ENCODE assay signal across 28 mouse cellular contexts in the genomic region with DNA sequence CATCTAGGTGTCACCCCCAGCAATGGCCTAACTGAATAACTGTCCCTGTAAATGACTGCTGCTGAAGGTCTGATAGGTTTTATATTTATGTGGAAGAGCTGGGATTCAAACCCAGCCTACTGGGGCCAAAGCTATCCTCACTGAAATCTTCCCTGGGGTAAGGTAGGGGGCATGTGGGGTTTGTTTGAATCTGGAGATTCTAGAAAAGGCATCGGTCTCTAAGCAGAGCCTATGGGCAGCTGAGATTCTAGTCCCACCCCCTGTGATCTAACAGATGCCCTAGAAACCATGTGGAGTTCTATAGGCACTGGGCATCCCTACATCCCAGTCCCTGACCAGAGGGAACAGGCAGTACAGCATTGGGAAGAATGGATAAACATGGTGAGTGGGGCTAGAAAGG. TPM values are rescaled to one million over a fixed set of nuclear protein-coding genes. Genes with fewer than 3 reads are reported as not detected.
DNase-seq lines count a peak whose midpoint lies in the region; ATAC-seq and TF ChIP-seq lines count a peak whose summit lies in the region.
"Had no signal": no experiment of that assay in that cellular context is flagged by ENCODE, and none has a peak within 500 bp of the region (broad histone marks: within the 10 kb centered on the region; RNA-seq: fewer than 3 reads in every experiment).

A gene (plus strand): TSS at position 301 of the 400 bp plus-strand sequence.

- no peak within 1 kb of the TSS for H3K4me2 ChIP-seq in liver, embryonic 12.5 days
- H3K4me2 ChIP-seq: embryonic facial prominence, embryonic 13.5 days; embryonic facial prominence, embryonic 15.5 days; forebrain, embryonic 12.5 days had no signal

- H3K4me1 ChIP-seq in testis, adult 2 months (ENCODE audit: control insufficient read depth, insufficient read depth, low read length) = peaks cover 9% of the 10 kb centered on the region
- peaks cover 12% of the 10 kb centered on the region; the same call in 1 of the 2 replicates for H3K4me1 ChIP-seq in liver, embryonic 12.5 days
- H3K4me1 ChIP-seq: embryonic facial prominence, embryonic 13.5 days had no signal

- no peak; the same call in 1 of the 2 replicates for TF ChIP-seq POLR2A in testis, adult 2 months (IDR thresholded peaks at IDR 0.05; ENCODE audit: control insufficient read depth, low read depth, low read length)

- no peak within 1 kb of the TSS for H3K27ac ChIP-seq in testis, adult 2 months (ENCODE audit: control insufficient read depth, insufficient read depth, low read depth, low read length)
- H3K27ac ChIP-seq in liver, embryonic 12.5 days = no peak within 1 kb of the TSS
- H3K27ac ChIP-seq: embryonic facial prominence, embryonic 13.5 days; embryonic facial prominence, embryonic 15.5 days; forebrain, embryonic 10.5 days; forebrain, embryonic 12.5 days had no signal

- no peaks in the 10 kb centered on the region for H3K9me3 ChIP-seq in liver, embryonic 12.5 days (replicated peaks)
- H3K9me3 ChIP-seq: embryonic facial prominence, embryonic 13.5 days; embryonic facial prominence, embryonic 15.5 days; forebrain, embryonic 10.5 days; forebrain, embryonic 12.5 days; G1E had no signal

- 71% methylated on average over 1 of the region's 1 CpGs for WGBS in liver, embryonic 12.5 days (ENCODE audit: insufficient replicate concordance)

- H3K36me3 ChIP-seq in testis, adult 2 months (ENCODE audit: control insufficient read depth, insufficient read depth, low read length) = no peaks in the 10 kb centered on the region
- H3K36me3 ChIP-seq in liver, embryonic 12.5 days = no peaks in the 10 kb centered on the region
- H3K36me3 ChIP-seq: embryonic facial prominence, embryonic 13.5 days; embryonic facial prominence, embryonic 15.5 days; forebrain, embryonic 10.5 days; forebrain, embryonic 12.5 days; G1E had no signal

- ATAC-seq in hematopoietic stem cell, adult 5-6 weeks (replicated peaks in 1 of 2; ENCODE audit: insufficient read depth in 1 of 2, low FRiP score in 2 of 2, low TSS enrichment in 1 of 2, low read depth in 1 of 2, poor library complexity in 2 of 2, severe bottlenecking in 2 of 2) = no peak
- ATAC-seq in megakaryocyte progenitor cell, adult 5-6 weeks (replicated peaks; ENCODE audit: poor library complexity) = no peak
- no peak for ATAC-seq in liver, embryonic 12.5 days
- no peak for ATAC-seq in monocyte, adult 5-6 weeks (replicated peaks; ENCODE audit: insufficient number of reproducible peaks, low FRiP score, low TSS enrichment, poor library complexity, severe bottlenecking)
- ATAC-seq: activated CD4-positive, CD25-positive, alpha-beta regulatory T cell, adult 4 months; CD4-positive, CD25-positive, alpha-beta regulatory T cell, adult 4 months; forebrain, embryonic 14.5 days; Patski had no signal

- H3K4me3 ChIP-seq in testis, adult 2 months (ENCODE audit: control insufficient read depth, low read depth, low read length) = peak within 1 kb of the TSS; percentile 83
- no peak within 1 kb of the TSS for H3K4me3 ChIP-seq in liver, embryonic 12.5 days
- H3K4me3 ChIP-seq: embryonic facial prominence, embryonic 13.5 days; embryonic facial prominence, embryonic 15.5 days; erythroblast, embryonic 14.5 days; forebrain, embryonic 10.5 days; forebrain, embryonic 12.5 days had no signal

- TF ChIP-seq CTCF in testis, adult 2 months (IDR thresholded peaks at IDR 0.05; ENCODE audit: control insufficient read depth, insufficient read depth, insufficient replicate concordance, low read depth, low read length) = no peak

- no peak within 1 kb of the TSS for H3K9ac ChIP-seq in liver, embryonic 12.5 days
- H3K9ac ChIP-seq: embryonic facial prominence, embryonic 13.5 days; embryonic facial prominence, embryonic 15.5 days; forebrain, embryonic 12.5 days had no signal

- H3K27me3 ChIP-seq in testis, adult 2 months (ENCODE audit: control insufficient read depth, insufficient read depth, low read length) = no peaks in the 10 kb centered on the region
- H3K27me3 ChIP-seq in liver, embryonic 12.5 days (replicated peaks) = peaks cover 51% of the 10 kb centered on the region

- no peak for DNase-seq in testis, postnatal 10 days (ENCODE audit: low spot score)
- DNase-seq in urinary bladder, postnatal 10 days (ENCODE audit: low spot score) = no peak
- DNase-seq: adrenal gland, adult 8-10 months; adrenal gland, postnatal 14 days; adrenal gland, postnatal 36 days; B cell, adult 2 months; cerebellum, adult 11 months; cerebellum, adult 18-20 months; cerebellum, adult 8-10 months; cerebellum, adult 9-11 months; cerebellum, postnatal 14 days; cerebellum, postnatal 36 days; embryo, embryonic 11 days had no signal

RNA-seq across cellular contexts. Expression of the gene that starts here (rescaled TPM):
- 256 and 289 TPM in 2 replicates for polyA plus RNA-seq in testis, adult 2 months (2012; rRNA removed)
- 10.5 and 17.7 TPM in 2 replicates for total RNA-seq in hematopoietic stem cell, adult 5-6 weeks (2017)
- total RNA-seq in megakaryocyte progenitor cell, adult 5-6 weeks (2015) = 30.8 and 38.7 TPM in 2 replicates
- total RNA-seq in megakaryocyte progenitor cell, adult 5-6 weeks (2017) = 77.0 and 80.6 TPM in 2 replicates
- 0.22 and 0.70 TPM in 2 replicates for polyA plus RNA-seq in liver, embryonic 12.5 days (2016; fragmentation: Nextera tagmentation; extraction: Ambion mirVana)
- total RNA-seq in monocyte, adult 5-6 weeks (2017) = 2.9 to 8.2 TPM (median 6.0 TPM) in 3 replicates
- total RNA-seq: G1E had no signal
- polyA plus RNA-seq: erythroblast, embryonic 14.5 days; G1E had no signal

Comparison
In these comparisons a context has a peak if more than half of its experiments do, and no peak if none do; other contexts are left out.
1. RNA of the gene that starts here (polyA plus RNA-seq): 256 to 289 TPM in testis, adult 2 months; 0.22 to 0.70 TPM in liver, embryonic 12.5 days; every median in the first group is over 100 times any median in the second.